Mouse (Mus musculus) lung, adult 18-20 months (tissue): ENCODE measurements around the gene Suclg2.

Experiments
- DNase-seq, 2 experiments: peaks; one replicate each; pipeline ENCODE4 v3.0.0; 2022; ENCODE audit warnings: mixed read lengths in 2 of 2

Gene Suclg2

DNA sequence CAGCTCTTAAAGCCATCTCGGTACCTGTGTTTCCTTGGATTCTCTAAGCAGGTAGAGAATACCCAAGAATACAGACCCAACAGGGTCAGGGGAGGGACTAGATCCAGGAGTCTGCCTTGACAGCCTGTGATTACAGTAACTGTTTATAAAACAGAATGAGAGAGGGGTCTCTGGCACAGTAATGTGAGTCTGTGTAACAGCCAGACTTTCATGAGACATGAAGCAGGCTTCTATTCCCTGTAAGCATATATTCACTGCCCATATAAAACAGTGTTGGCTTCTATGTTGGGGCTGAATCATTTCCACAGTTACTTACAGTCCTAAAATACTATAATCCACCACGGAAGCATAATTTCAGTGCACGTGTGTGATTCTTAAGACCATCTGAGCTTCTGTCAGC, 19.3 kb downstream of the Suclg2 start:
- DNase-seq = no peak

DNA sequence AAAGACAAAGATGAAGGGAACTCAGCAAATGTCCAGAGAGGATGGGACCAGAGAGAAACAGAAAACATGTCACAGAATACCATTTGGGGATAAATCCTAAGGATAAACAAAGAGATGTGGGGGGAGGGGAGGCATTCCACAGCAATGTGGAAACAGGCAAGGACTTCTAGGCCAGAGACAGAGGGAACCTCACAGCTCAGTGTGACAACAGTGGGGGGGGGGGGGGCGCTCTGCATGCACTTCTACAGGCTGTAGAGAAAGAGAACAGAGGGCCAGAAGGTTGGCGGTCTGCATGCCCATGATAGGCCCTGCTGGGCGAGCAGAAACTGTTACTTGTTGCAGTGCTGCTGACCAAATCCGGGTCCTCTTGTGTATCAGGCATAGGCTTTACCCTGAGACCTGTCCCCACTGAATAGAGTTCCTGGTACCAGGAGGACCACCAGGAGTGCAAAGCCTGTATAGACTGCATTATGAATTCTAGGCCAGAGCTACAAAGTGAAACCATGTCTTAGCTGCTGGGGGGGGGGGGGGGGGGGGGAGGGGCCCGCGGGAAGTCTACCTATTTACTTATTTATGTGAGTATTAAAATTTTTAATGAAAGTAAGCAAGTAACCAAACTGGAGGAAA, 20.0 kb downstream of the Suclg2 start:
- no peak for DNase-seq

DNA sequence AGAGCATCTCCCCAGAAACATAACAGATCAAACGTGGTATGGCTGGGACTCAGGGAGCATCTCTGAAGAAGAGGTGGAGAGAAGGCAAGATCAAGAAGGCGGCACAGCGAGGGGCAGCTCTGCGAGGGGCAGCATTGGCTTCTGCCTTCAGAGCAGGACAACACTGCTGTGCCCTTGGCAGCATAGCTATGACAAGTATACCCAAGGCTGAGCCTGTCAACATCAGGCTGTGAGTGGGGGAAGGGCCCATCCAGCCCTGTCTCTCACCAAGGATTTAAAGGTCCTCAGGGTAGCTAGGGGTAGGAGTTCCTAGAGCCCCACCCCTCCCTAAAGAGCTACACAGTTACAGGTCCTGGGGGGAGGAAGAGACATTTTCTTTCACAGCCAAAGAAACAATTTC, 23.7 kb downstream of the Suclg2 start:
- DNase-seq = no peak

DNA sequence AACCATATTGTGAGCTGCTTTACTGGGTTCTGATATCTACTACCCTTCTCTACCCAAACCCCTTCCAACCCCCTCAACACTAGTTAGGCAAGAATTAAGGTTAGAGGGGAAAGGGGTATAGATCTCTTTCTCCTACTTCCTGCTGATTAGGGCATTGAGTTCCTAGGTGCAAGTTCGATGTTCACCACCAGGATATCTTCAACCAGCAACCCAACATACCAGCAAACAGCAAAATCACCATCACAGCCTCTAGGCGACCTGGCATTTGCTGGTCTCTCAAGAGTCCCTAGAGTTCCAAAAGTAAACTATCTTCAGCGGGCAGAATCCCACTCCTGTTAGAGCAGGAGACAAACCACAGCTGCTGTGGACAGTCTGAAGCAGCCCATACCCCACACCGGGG, 33.4 kb downstream of the Suclg2 start:
- DNase-seq = no peak

DNA sequence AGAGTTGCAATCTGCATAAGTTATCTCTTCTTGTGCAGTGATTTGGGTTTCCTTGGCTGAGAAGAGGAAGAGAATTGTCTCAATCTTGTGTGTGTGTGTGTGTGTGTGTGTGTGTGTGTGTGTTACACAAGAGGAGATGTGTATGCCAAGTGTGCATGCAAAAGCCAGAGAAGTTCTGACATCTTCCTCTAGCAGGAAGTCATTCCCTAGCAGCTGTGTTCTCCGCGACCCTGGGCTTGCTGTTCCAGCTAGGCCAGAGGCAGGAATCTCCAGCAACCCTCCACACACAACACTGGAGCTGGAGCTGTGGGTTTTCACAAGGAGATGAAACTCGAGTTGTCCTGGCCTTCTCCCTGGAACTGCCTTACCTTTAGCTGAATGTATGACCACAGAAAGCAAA, 38.9 kb downstream of the Suclg2 start:
- DNase-seq = no peak

DNA sequence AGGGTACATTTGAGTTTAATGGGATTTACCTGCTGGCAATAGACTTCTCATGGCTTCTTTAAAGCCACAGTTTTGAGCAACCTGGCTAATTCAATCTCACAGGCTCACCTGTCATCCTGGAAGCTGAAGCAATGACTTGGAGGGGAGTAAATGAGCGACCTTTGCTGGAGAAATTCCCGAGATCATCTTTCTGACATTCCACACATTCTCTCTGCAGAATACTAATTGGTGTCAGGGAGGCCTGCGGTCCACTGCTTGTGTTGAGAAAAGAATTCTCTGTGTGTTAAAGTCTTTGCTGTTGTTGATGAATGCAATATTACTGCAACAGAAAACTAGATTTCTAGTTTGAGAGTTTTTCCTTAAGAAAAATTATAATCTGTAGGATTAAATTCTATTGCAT, 39.3 kb downstream of the Suclg2 start:
- DNase-seq = no peak

DNA sequence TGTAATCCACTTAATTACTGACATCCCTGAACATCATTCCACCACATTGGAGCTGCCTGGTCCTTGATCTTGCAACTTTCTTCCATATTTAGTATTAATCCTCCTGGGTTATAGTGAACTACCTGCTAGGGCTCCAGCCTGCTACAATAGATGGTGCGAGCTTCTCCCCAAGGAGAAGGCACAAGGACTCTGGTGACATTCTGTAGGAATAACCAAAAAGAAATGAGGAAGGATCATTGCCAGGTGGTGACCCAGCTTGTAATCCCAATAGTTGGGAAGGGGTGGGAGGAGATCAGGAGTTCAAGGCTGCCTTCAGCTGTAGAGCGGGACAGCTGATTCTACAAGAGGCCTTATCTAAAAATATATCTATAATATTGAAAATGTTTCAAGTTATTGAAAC, 41.6 kb downstream of the Suclg2 start:
- DNase-seq = no peak

DNA sequence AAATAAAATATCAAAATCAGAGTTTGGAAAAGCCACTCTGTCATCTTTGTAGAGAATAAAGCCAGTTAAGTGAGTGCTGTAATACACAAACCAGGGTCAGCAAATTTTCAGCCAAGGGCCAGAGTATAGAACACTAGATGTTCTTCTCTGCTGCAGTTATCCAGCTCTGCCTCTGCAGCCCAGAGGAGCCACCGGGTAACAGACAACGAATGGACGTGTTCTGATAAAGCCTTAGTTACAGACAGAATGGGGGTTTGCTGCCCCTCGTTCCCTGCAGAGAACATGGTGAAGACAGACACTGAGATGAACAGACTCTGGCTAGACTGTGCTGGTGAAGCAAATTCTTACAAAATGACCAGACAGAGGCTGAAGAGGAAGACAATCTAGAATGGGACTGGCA, 42.2 kb downstream of the Suclg2 start:
- DNase-seq = no peak

DNA sequence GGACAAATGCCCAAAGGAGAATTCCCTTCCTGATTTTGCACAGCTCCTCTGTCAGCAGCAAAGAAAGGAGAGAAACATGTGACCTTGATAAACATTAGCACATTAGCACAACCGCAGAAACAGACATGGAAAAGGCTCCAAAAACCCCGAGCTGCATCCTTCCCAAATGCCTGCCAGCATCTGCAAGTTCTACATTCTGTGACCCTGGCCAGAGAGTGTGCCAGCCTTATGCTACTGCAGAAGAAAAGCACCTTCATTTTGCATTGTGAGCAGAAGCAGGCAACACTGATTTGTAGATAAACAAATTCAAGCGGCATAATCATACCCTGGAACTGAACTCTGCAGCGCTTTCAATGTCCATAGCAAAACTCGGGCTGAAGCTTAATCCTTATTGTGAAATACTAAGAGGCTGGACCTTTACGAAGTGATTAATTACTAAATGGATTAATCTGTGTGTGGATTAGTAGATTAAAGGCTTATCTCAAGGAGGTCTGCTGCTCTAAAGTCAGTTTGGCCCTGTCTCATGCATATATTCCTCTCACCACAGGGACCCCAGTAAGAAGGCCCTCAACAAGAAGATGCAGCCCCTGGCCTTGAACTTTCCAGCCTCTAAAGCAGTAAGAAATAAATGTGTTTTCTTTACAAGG, 43.4 kb downstream of the Suclg2 start:
- DNase-seq = no peak

DNA sequence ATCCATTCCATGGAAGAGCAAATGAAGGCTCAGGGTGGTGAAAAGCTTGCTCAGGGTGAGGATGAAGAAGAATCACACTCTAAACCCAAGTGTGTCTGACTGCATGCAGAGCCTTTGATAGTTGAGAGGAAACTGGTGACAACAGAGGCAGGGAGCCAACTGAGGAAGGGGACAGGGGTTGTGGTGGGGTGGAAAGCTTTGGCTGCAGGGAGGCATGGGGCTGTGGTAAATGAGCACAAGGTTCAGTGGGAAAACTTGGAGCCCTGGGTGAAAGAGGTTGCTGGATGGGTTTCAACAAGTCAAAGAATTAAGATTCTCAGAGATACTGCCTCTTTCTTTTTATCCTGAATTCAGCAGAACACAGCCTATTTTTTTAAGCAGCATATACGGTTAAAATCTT, 43.9 kb downstream of the Suclg2 start:
- DNase-seq = no peak

DNA sequence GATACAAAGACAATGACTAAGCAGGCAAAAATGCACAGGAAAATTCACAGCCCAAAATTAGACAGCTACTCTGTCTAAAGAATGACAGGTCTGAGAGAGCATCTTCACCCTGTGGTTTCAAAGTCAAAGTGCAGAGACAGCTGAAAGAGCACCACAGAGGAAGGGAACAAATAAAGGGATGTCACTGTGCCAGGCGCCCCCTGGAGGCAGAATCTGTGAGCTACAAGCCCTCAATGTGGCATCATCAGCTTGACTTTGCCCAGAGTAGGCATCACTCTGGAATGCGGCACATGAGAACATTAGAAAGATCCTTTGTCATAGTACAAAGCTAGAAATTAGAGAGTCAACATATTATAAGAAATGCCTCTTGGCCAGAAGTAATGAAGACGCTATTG, 49.3 kb downstream of the Suclg2 start:
- DNase-seq = peak; percentile 14 to 15

DNA sequence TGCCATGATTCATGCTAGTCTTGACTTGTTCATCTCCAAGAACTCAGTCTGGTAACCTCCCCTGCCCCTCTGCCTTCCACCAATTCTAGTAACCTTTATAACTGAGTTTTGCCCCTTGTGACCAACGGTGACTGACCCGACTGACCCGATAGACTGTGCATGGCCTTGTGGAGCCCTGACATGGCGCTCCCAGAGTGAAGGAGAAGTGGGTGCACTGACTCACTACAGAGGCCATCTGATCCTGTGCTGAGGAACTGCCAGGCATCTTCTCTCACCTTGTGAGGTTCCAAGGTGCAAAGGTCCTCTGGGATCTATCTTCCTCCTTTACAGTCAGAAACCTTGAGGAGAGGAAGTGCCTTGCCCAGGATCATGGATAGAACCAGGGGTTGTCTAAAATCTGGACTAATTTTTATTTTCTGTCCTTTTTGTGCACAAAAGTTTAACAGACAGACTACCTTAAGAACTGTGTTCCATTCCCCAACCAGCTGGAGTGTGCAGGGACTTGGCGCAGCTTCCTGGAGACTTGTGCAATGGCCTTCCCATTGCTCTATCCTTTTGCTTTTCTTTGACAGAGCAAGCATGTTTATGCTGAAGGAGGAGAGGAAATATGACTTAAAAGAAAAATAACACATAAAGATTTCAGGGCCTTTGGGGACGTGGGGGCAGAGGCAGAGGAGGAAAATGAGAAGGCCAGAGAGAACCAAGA, 49.8 kb downstream of the Suclg2 start:
- DNase-seq = no peak

DNA sequence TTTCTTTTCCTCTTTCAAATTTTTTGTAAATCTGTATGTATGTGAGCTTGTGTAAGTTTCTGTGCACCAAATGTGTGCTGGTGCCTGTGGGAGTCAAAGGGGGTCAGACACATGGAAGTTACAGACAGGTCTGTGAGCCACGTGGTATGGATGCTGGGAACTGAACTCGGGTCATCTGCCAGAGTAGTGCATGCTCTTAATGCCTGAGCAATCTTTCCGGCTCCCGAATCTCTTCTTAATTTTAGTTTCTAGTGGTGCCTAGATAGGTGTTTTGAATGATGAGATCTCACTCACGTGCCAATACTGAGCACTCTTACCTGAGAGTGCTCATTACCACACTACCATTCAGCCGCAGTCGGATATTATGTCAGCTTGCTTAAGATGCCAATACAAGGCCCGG, 60.9 kb downstream of the Suclg2 start:
- no peak for DNase-seq

DNA sequence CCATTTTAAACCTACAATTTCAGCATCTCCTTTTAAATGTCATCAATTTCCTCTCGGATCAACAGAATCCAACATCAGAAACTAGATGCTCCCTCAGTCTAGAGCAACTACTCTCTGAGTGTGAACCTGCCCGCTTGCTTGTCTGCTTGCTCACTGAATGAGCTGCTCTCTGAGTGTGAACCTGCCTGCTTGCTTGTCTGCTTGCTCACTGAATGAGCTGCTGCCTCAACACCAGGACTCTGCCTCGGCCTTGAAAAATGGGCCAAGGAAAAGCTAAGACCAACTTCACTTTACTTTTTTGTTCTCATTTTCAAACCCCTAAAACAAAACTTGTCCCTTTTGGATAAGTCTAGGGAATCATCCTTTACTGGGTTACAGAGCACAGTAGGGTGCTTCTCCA, 64.9 kb downstream of the Suclg2 start:
- no peak for DNase-seq

DNA sequence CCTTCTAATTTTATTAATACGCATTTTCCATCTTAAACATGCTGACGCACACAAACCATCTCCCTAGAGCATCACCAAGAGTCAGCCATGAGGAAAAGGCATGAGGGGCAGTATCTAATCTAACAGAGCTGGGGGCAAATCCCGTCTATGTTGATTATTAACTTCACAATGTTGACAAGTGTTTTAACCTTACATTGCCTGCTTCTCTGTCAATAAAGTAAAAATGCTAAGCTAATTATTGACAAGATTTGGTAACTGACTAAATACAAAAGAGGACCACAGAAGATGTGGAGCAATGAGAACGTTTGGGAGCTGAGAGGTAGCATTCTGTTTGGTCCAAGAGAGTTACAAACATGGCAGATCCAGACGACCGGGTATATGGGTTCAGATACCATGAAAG, 65.8 kb downstream of the Suclg2 start:
- no peak for DNase-seq

DNA sequence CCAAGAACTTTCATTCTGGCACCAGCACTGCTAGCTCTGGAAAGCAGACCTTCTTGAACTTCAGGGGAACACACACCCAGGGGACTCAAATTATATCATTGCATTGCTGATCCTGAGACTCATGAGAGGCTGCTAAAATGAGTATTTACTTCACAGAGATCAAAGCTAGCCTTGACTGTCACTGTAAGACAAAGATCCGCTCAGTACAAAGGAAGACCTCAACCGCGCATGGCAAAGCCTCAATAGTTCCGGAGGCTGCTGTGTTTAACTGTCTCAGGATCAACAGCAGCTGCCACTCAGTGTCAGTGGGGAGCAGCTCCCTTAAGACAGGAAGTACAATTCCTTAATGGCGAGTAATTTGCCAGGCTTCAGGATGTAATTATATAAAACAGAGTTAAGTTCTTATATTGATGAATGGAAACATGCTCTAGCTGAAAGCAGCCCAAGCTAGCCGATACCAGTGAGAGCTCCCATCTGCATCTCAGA, 67.2 kb downstream of the Suclg2 start:
- DNase-seq = no peak

DNA sequence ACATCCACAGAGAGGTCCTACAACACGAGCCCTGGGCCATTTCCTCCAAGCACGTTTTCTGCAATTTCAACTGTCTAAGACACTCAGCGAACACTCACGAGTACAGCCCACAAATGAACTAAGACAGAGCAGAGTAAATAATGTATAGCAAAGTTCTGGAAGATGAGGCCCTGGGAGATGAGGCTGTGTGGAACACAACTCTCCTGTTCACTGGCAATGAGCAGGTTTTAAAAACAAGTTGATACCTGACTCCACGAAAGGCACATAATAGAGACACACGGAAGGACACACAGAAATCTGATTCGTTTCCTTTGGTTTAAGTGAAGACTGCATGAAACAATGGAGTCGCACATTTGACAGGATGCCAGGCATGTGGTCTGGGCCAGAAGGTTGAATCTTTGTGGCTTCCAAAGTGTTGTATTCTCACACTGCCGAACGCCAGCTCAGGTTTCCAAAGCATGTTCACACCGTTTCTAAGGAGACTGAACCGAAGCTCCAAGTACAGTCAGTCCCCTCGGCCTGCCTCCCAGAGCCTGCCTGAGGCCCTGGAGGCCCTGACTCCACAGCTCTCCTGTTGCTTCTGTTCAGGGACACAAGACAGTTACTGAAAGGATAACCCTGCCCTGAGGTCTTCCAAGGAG, 68.4 kb downstream of the Suclg2 start:
- DNase-seq = peak; percentile 4 to 32

DNA sequence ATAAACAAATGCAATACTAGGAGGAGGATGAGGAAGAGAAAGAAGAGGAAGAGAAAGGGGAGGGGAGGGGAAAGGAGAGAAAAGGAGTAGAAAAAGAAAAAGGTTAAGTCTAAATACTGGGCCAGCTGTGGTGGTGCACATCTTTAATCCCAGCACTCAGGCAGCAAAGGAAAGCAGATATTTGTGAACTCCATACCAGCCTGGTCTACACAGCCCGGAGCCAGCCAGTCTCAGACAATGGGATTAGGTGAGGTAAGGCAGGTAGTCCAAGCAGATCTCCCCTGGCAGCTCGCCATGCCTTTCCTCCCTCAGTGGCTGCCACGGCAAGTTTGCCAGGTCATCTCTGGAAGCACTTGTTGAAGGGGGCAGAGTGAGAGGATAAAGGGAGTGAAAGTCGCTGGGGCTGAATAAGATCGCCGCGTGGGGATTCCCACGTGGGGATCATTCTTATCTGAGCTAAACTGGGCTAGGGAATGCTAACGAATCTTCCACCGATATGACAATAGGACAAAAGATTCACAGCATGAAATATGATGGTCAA, 69.4 kb downstream of the Suclg2 start:
- no peak for DNase-seq

DNA sequence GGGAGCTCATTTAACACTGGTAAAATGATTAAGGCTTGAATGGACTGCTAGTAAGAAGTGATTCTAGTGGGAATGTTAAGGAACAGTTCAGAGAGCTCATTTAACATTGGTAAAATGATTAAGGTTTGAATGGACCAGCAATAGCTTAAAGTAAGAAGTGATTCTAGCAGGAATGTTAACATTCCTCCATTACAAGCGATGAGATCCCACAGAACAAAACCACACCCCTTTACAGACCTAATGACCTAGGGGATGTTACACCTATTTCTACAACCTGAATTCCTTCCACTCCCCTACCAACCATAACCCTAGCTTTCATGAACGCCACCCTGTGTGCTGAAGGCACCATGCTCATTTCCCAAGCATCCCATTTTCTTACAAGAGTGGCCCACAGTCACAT, 81.2 kb downstream of the Suclg2 start:
- no peak for DNase-seq

DNA sequence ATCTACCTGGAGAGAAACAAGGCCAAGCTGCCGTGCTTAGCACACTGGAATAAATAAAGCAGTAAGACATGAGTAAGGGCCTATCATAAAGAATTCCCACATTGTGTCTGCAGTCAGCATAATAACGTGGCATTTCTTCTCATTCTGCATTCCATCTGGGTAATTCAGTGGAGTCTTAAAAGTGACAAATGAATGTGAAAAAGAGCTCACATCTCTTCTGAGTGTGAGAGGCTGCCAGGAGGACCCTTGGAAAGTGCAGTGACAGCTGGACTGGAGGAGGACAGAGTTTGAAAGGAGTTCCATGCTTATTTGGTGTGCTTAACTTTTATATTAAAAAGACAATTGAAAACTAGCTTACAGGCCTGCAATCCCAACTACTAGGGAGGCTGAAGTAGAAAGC, 83.2 kb downstream of the Suclg2 start:
- no peak for DNase-seq

DNA sequence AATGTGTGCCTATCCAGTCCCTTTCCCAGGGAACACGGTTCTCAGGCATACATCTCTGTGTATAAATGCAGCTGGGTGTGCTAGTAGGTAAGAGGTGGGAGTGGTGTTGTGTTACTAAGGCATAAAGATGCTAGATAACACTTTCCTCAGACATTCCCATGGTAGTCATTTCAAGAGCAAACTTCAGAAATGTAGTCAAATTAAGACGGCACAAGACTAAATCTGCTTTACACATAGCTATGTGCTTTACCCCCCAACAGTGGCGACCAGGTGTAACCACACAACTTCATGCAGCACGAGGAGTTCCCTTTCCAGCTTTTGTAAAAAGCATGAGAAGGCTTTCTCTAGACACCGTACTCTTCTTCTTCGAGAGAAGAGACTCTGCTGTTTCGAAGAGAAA, 89.5 kb downstream of the Suclg2 start:
- DNase-seq = no peak

DNA sequence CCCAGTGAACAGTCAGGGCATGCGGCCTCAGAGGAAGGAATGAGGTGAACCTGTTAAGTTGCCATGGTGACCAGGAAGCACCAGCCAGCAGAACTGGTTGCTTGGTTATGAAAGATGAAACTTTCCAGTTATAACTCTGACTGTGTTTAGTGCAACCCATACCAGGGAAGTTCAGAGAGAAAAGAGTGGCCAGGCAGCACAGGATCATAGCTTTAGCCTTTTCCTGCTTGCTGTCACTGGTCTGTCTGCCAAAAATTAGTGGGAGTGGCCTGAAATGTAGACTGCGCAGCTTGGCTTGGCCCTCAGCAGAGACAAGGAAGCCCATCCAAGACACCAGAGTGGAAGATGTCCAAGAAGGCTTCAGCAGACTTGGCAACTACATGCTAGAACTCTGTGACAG, 96.8 kb downstream of the Suclg2 start:
- DNase-seq = peak; percentile 44 to 57

DNA sequence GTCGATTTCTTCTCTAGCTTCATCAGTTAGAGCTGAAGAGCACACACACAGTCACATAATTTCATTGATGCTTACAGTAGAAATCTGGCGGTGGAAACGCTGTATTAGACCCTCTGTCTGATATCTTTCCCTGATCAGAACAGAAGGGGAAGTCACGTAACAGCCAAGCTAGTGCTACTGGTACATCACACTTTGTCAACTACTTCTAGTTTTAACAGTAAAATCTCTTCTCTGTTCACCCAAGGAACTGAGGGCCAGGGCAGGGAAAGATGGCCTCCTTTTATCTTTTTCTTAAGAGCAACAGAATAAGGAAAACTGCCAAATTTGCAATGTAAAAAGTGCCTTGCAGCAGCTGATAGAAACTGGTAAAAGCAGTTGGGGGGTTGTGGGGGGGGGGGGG, 97.8 kb downstream of the Suclg2 start:
- no peak for DNase-seq

DNA sequence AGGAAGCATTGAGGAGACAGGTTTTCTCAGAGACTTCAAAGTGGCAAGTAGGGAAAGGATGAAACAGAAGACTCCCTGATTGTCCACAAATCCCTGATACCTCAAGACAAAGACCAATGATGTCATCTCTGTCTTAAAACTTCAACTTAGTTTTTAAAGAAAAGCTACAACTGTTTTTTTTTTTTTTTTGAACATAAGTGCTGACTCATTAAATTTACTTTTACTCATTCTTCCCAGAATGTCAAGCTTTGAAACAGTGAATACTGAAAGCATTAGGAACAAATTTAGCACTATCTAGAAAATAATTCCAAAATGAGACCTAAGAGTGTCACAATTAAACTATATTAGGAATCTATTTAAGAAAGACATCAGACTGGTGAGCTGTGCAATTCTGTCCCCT, 98.8 kb downstream of the Suclg2 start:
- DNase-seq = no peak
